Mouse (Mus musculus) kidney, adult 9 months (tissue): Measurements from ENCODE around the gene Smc3.
"Not testable (repeated sequence)": the region's sequence is repeated elsewhere in the genome, so short reads cannot be mapped to it uniquely, and the experiment has no call there.

Experiments used
- DNase-seq: peaks from one replicate; pipeline ENCODE4 v3.0.0; 2022

The Smc3 gene

GRCm38 (mm10) chr19:53577025-53577800 lies 23.0 kb upstream of the Smc3 start:
- DNase-seq: peak; percentile 87

- DNase-seq: peak; percentile 75
Observed at GRCm38 (mm10) chr19:53578597-53579252, 21.5 kb upstream of the Smc3 start.

GRCm38 (mm10) chr19:53580271-53580670 lies 19.9 kb upstream of the Smc3 start:
- DNase-seq: not testable (repeated sequence)

GRCm38 (mm10) chr19:53587686-53588085 lies 12.5 kb upstream of the Smc3 start:
- not testable (repeated sequence) for DNase-seq

- DNase-seq: not testable (repeated sequence)
Observed at GRCm38 (mm10) chr19:53588968-53589367, 11.2 kb upstream of the Smc3 start, which contains the start of gene Nutf2-ps1. Gene Nutf2-ps1, minus strand, starts transcription at chr19:53589068.

- no peak for DNase-seq
Observed at GRCm38 (mm10) chr19:53596723-53597474, 3.3 kb upstream of the Smc3 start.

GRCm38 (mm10) chr19:53600549-53601362 lies 558 bp downstream of the Smc3 start:
- peak; percentile 59 for DNase-seq

GRCm38 (mm10) chr19:53601363-53601655 lies 1.1 kb downstream of the Smc3 start:
- DNase-seq: no peak

GRCm38 (mm10) chr19:53608921-53609320 lies 8.7 kb downstream of the Smc3 start:
- DNase-seq: no peak

- DNase-seq: no peak
Observed at GRCm38 (mm10) chr19:53621681-53622080, 21.5 kb downstream of the Smc3 start.

GRCm38 (mm10) chr19:53638041-53638440 lies 37.8 kb downstream of the Smc3 start:
- no peak for DNase-seq

GRCm38 (mm10) chr19:53638727-53639126 lies 38.5 kb downstream of the Smc3 start:
- no peak for DNase-seq

GRCm38 (mm10) chr19:53644020-53644595 lies 43.9 kb downstream of the Smc3 start:
- DNase-seq: peak; percentile 14

GRCm38 (mm10) chr19:53647301-53647700 lies 47.1 kb downstream of the Smc3 start:
- DNase-seq: no peak

GRCm38 (mm10) chr19:53648056-53648455 lies 47.9 kb downstream of the Smc3 start:
- DNase-seq: no peak

- DNase-seq: peak; percentile 77
Observed at GRCm38 (mm10) chr19:53648802-53649236, 48.6 kb downstream of the Smc3 start.

- DNase-seq: no peak
Observed at GRCm38 (mm10) chr19:53649361-53649760, 49.2 kb downstream of the Smc3 start.

GRCm38 (mm10) chr19:53649802-53650201 lies 49.6 kb downstream of the Smc3 start:
- DNase-seq: peak; percentile 42

GRCm38 (mm10) chr19:53650921-53651320 lies 50.7 kb downstream of the Smc3 start:
- DNase-seq: no peak

- no peak for DNase-seq
Observed at GRCm38 (mm10) chr19:53652267-53652666, 52.1 kb downstream of the Smc3 start.

GRCm38 (mm10) chr19:53653624-53654467 lies 53.6 kb downstream of the Smc3 start:
- peak; percentile 47 for DNase-seq
